Mouse (Mus musculus) right cerebral cortex, adult 18-20 months (tissue): ENCODE results near the gene Rita1.
A peak's percentile ranks its signal among the peaks of the same experiment; 100 is the strongest.

ENCODE experiments used
- DNase-seq: peaks from one replicate; pipeline ENCODE4 v3.0.0; 2022; ENCODE audit warnings: mixed read lengths

The Rita1 gene

DNA sequence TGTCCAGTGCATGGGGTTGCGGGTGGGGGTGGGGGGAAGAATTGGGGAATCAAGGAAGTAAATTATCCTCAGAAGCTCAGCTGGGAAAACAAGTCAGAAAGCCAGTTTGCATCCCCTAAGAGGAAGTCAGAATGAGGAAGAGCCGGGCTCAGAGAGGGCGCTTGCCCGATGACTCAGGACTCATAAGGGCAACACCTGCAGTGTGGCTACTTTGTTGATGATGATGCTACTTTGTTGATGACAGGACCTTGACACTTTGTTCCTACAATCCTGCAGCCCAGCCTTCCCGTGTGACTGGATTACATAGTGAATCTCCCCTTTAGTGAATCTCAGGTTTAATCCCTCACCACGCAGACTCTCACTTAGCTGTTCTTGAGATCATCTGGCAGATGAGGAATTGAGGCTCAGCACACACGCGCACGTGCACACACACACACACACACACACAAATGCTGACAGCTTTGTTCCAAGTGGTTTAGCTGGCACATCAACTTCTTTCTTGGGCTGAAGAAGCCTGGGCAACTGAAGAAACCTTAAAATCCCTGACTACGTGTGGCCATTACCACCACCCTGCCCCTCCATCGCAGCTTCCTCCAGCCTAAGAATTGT, 42.0 kb downstream of the Rita1 start:
- DNase-seq = no peak

DNA sequence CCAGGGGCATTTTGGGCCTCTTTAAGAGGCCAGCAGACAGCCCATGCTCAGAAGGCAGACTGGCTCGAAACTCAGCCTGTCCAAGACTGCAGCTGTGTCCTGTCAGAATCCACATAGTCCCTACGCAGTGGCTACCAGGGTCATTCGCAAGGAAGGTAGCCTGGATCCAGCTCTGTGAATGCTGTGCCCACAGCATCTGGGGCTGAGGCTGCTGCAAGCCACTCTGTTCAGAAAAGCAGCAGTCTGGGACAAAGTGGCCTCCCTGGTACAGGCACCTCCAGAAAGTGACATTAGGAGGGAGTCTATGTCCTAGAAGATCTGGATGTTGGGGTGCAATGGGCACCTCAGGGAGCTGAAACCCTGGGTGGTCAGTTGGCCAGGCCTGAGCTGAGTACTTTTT, 42.6 kb downstream of the Rita1 start:
- DNase-seq = no peak

DNA sequence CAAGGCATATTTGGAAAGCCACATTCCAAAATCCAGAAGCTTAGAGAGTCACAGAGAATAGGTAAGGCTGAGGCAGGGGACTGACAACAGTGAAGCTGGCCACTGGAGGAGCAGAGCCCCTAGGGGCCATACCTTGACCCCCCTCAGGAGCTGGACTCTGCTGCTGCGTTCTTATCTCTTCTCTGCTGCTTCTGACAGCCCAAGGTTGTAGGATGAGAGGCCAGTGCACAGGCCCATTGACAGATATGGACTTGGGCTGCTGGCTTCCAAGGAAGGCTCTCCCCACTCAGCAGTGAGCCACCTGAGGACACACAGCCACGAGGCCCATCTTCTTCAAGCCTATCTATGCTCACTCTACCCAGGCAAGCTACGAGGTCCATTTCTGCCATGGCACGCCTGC, 43.4 kb downstream of the Rita1 start:
- no peak for DNase-seq

DNA sequence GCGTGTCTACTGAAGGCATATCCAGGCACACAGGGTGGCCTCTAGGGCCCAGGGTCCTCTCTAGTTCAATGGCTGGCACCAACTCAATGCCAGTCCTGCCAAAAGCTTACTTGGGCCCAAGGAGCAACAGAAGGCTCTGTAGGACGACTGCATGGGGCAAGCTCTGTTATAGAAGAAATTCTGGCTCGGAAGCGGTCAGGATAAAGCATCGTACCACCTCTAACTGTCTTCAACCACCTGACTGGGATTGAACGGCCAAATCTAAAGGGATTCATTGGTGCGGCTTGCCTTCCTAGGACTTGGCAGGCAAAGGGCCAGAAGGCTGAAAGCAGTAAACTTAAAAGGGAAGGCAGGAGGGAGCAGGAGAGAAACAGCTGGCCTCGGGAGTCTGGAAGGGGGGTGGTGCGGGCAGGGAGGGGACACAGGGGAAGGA, 44.0 kb downstream of the Rita1 start:
- no peak for DNase-seq

DNA sequence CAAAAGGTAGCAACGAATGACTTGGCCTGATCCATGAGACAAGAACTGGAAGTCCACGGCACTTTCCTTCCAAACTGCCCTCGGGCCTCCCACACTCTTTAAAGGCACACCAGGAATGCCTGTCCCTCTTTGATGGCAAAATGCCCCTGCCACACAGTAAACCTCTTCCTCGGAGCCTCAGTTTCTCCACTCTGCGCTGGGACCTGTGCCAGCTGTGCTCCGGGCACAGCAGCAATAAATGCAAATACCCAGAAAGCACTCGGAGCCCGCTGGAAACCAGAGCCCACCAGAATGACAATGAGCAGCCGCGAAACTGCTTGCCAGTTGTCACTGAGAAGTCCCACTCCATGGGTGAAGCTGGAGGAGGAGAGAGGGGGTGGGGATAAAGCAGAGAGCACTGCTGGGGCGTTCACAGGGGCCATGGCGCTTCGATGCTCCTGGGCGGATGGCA, 44.6 kb downstream of the Rita1 start:
- DNase-seq = no peak

DNA sequence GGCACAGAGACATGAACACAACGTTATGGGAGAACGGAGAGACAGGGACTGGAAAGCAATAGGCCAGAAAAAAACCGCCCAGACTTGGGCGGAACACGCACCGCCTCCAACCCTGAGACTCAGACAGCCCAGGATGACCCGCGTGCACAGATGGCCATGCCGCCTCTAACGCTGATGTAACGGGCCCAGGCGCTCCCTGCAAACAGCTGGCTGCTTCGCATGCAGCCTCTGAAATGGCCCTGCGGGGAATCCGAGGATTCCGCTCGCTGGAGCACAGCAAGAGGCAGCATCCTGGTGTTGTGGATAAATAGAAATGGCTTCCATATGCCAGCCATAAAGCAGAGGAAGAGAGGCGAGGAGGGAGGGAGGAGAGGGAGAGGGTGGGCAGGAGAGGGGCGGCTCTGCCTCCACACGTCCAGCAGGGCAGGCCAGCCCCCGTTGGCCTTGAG, 45.1 kb downstream of the Rita1 start:
- DNase-seq = peak; percentile 53

DNA sequence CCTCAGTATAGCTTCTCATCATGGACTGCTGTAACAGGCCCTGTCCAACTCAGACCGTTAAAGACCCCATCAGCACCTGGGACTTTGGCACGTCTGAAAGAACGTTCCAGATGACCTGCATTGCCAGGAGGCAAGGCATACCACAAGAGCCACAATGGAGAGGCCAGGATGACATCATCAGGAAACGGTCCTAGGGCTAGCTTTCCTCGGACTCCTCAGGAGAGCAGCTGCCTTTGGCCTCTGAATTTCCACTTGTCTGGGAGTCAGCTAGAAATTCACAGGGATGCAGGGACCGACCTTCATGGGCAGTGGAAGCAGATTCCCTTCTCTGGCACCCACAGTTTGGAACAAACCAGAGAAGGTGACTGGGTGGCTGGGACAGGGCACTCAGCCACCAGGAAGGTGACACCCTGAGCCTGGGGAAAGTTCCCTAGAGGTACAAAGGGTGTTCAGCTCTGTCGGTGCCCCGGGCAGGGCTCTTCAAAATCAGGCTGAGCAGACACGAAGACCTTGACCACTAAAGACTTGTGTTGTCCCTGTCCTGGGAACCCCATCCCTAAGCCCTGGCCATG, 45.6 kb downstream of the Rita1 start:
- DNase-seq = no peak

DNA sequence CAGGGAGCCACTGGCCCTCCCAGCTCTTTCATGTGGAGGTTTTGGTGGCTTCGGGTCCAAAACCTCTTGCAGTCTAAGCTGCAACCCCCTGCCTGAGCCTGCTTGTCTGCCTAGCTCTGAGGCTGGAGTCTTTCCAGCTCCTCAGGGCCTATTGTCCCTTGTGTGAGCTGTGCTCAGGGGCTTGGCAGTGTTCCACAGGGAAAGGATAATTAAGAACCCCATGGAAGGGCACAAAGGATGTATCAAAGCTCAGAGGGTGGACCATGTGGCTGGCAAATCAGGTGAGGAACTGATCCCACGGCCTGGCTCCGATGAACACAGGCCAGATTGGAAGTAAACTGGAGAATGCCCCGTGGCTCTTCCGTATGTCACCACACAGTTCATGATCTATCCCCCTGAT, 46.3 kb downstream of the Rita1 start:
- peak; percentile 61 for DNase-seq

DNA sequence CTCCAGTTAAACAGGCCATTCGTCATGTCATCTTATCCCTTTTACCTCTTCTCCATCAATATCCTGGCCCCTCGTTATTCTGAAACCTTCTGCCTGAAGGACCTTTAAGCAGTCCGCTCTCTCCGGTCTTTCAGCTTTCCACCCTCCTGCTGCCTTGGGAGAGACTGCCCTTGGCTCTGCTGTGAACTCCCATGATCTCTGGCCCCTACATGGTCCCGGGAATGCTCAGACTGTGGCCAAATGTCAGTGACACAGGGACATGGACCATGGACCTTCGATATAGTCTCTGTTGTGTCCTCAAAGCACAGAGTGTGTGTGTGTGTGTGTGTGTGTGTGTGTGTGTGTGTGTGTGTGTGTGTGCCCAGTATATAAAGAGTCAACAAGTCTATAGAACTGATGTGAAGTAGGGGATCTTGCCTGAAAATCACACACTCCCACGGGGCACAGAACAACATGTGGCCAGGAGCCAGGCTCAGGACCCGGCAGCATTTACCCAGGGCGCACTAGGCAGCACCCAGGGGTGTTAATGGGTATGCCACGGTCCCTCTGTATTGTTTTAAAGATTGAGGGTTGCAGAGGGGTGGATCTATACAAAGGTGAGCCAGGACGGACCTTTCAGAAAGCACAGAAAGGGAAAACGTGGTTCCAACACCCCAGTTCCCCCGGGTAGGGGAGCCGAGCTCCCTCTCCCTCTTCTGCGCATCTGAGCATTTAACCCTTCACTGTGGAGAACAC, 47.1 kb downstream of the Rita1 start:
- no peak for DNase-seq

DNA sequence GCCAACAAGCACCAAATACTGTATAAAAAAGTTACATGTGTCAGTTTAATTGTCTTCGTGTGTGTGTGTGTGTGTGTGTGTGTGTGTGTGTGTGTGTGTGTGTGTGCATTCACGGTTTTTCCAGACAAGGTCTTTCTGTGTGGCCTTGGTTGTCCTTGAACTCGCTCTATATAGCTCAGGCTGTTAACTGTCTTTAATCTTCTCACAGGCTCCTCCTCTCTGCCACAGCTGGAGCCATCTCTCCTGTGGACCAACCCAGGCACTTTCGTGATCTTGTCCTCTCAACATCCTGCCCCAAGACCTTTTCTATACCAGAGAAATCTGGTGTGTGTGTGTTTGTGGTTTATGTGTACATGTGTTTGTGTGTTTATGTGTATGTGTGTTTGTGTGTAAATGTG, 48.5 kb downstream of the Rita1 start:
- no peak for DNase-seq

DNA sequence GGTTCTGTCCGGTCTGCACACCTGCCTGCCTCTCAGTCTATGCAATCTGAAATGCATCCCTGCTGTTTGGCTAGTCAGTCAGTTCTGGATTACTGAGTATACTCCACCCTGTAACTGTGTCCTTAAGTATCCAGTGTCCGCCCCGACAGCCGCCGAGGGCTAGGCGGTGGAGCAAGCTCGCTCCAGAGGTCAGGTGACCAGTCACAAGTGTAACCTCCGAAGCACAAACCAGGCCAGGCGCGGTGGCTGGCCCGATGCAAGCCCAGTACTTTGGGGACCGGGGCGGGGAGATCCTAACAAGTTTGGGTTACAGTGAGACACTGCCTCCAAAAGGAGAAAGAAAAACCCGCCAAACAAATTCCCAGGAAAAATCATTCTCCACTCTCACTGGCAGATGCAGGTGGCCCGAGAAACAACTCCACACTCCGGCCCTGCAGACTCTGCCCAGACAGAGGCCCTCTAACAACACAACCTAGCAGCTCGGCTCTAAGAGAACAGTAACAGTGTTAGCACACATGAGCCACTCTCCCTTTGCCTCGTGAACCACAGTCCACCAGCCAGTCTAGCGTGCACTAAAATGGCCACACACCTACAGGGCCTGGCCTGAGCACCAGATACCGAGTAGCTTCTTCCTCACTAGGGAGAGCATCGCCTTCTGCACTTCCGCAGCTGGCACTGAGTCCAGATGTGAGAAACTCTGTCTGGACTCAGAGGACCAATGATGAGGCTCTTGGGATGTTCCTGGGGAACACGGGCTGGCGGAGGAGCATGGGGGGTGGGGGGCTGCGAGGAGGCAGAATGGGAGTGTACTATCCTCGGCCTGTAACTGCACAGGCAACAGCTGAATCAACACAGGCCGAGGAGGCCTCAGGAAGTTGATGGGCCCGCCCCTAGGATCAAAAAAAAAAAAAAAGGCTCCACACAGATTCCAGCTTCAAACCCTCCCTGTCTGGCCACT, 49.2 kb downstream of the Rita1 start:
- DNase-seq = no peak

DNA sequence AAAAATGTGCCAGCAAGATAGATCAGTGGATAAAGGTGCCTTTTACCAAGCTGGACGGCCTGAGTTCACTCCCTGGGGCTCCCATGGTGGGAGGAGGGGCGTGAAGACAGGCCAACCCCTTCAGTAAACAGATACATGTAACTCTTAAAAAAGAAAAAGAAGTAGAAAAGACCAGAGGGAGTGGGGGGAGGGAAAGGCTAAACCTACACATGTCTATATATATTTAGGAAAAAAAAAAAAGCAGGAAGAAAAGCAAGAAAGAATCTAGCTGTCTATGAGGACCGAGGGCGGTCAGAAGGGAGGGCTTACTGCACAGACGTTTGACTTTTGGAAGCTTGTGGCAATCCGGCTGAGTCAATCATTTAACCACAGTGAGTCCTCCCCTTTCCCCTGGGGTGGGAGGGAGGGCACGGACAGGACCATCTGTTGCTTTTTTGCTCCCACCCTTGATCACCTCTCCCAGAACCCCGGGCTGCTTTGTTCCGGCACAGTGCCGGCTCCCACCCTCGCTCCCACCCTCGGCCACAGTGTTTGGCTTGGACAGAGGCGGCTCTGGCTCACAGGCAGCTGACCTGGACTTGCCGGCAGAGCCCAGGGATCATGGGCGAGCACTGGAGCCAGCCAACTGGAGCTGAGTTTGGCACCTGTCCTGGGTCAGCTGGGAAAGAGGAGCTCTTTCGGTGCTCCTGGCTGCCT, 51.6 kb downstream of the Rita1 start:
- DNase-seq = peak; percentile 47

DNA sequence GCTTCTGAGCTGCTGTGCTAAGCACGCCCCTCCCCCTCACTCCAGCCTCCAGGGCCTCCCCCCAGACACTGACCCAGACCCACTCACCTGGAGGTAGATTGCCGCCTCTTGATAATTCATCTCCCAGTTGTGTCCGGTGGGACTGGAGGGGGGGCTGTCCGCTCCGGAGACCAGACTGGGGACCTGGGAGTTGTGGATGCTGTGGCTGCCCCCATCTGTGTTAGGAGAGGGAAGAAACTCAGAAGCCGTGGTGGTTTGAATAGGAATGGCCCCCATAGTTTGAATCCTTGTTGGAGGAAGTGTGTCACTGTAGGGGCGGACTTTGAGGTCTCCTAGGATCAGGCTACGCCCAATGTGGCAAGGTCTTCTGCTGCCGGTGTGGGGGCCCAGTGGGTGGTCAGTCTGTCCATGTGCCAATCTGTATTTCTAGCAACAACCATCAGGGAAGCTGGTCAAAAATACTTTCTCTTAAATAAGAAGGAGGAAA, 52.2 kb downstream of the Rita1 start:
- no peak for DNase-seq

DNA sequence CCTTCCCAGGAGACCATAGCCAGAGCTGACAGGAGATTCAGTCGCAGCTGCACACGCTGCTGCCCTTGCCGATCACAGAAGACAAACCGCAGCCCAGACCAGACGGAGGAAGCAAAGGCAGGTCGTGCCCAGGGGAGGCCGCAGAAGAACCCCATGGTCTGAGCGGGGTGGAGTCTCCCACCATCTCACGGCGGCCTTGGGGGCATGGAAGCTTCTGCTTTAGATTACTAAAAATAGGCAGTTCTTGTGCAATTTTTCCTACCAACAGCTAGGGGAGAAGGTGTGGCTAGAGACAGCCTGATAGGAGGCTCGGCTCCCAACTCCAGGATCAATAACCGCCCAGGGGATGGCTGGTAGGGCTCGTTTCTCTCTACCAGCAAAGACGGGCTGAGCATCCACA, 53.6 kb downstream of the Rita1 start:
- no peak for DNase-seq

DNA sequence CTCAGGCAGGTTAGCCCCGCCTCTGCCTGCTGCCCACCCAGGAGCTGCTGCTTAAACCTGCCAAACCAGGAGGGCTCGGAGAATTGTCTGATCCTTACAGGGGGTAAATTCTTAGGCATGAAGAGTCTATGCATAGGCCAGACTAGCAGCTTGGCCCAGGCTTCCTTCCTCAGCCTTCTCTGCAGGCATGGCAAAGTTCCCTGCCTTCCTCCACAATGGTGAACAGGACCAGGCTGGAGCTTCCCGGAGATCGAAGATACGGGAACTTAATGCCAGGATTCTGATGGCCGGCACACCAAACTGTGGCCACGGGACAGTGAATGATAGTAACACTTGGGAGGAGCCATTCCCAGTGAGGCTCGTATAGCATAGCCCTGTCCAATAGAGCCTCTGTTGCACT, 54.3 kb downstream of the Rita1 start:
- DNase-seq = no peak

DNA sequence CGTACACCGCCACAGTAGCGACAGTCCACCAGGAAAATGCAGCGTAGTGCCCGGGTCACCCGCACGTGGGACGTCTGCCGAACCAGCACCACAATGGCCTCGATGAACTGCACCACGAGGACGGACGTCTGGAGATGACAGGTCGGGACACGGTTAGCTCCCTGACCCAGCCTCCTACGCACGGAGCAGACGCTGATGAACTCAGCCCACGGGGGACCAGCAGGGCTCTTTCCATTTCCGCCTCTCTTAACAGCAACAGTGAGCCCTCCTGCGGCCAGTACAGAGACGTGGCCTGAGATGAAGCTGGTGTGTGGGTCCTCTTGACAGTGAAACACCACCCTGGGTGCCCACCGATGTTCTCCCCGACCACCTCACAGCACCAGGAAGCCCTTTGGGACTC, 56.5 kb downstream of the Rita1 start:
- DNase-seq = no peak

DNA sequence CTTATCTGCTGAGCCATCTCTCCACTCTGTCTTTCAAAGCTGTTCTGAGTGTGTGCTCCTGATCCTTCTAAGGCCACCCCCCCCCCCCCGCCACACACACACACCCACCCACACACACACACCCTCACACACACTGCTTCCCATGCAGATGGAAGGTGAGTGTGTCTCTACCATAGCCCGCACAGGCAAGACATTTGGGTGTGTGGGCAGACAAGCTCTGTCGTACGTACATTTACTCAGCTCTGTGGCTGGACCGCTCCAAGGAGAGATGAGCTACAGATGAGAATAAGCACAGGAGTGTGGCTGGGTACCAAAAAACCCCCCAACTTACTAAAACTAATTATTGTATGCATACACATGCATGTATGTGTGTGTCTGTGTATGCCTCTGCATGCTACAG, 61.7 kb downstream of the Rita1 start:
- peak; percentile 48 for DNase-seq

DNA sequence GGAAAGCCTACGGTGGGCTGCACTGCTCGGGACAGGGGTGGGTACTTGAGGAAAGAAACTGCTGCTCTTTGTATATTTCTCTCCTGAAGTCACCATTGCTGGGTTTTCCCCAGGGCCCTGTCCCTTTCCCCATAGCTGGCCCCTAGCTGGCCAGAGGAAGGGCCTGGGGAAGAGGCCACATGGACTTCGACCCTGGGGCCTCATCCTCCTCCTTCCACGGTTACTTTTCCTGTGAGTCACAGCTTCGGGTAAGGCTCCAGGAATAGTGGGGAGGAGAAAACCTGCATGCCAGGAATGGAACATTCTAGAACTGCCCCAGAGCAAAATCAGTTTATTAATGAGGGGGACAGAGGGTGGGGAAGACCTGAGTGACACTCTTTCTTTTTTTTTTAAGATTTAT, 62.3 kb downstream of the Rita1 start:
- DNase-seq = no peak

DNA sequence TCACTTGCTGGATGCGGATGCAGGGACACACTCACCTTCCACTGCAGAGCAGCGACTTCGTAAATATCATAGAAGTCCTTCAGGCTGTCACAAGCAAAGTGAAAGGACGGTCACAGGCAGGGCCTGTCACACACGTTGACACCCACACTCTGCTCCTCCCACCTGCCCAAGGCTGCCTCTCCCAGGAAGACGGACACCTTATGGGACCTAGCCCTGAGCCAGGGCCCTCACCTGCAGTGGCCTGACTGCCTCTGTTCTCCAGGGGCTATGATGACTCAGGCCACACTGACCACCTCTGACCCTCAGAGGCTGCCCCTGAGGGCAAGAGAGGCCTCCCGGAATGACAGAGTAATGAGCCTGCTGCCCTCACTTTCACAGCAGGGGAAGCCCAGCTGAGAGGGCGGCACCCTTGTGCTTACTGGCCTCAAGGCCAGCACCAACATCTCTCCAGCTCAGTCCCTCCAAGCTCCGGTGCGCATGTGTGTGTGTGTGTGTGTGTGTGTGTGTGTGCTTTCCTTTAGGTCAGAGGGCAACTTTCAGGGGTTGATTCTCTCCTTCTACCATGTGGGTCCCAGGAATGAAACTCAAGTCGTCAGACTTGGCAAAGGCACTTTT, 64.0 kb downstream of the Rita1 start:
- no peak for DNase-seq
